Mouse (Mus musculus): ENCODE measurements around the gene Slc25a13. TPM values are rescaled to one million over a fixed set of nuclear protein-coding genes. Genes with fewer than 3 reads are reported as not detected.

The Slc25a13 gene
- polyA plus RNA-seq, 1 experiment from 2014 or later, result 35.8 TPM

GRCm38 (mm10) chr6:6004756-6005485, 212.1 kb downstream of the Slc25a13 start:
- H3K9me3 ChIP-seq, result no peaks in the 10 kb centered on the region
- H3K36me3 ChIP-seq, result no peaks in the 10 kb centered on the region
- H3K9ac ChIP-seq, result no peak overlapping the region
- H3K27me3 ChIP-seq (replicated peaks), result no peaks in the 10 kb centered on the region
- no peak for ATAC-seq (ENCODE audit: insufficient read depth, low FRiP score, low read depth)
- no peak overlapping the region for H3K27ac ChIP-seq
- 0 out of 2 replicates have a peak overlapping the region, but pooled peaks have one; percentile 3 for H3K4me3 ChIP-seq (replicated peaks)
- WGBS, result 47% methylated on average over 12 of the region's 12 CpGs
- H3K4me2 ChIP-seq, result 0 out of 2 replicates have a peak overlapping the region, but pooled peaks have one; percentile 3
- no peaks in the 10 kb centered on the region for H3K4me1 ChIP-seq

- Histone ChIP-seq H3K4me1 (no peaks in the 10 kb centered on the region), H3K27me3 (replicated peaks) (no peaks in the 10 kb centered on the region), H3K9me3 (no peaks in the 10 kb centered on the region), H3K4me2 (no peak overlapping the region), H3K9ac (no peak overlapping the region), H3K36me3 (no peaks in the 10 kb centered on the region), H3K27ac (no peak overlapping the region), H3K4me3 (replicated peaks) (no peak overlapping the region)
- ATAC-seq (ENCODE audit: insufficient read depth, low FRiP score, low read depth), result no peak
- WGBS, result 65% methylated on average over 3 of the region's 3 CpGs
Measured at GRCm38 (mm10) chr6:6002061-6002460, 214.9 kb downstream of the Slc25a13 start.

GRCm38 (mm10) chr6:5997535-5997934, 219.4 kb downstream of the Slc25a13 start:
- no peak for ATAC-seq (ENCODE audit: insufficient read depth, low FRiP score, low read depth)

GRCm38 (mm10) chr6:5993056-5993455, 223.9 kb downstream of the Slc25a13 start:
- ATAC-seq (ENCODE audit: insufficient read depth, low FRiP score, low read depth), result no peak

More at GRCm38 (mm10) chr6:5997535-5997934, 219.4 kb downstream of the Slc25a13 start:
- no peak overlapping the region for H3K27ac ChIP-seq
- no peaks in the 10 kb centered on the region for H3K9me3 ChIP-seq
- H3K36me3 ChIP-seq, result no peaks in the 10 kb centered on the region
- no peaks in the 10 kb centered on the region for H3K4me1 ChIP-seq
- H3K4me2 ChIP-seq, result no peak overlapping the region
- H3K27me3 ChIP-seq (replicated peaks), result no peaks in the 10 kb centered on the region
- no peak overlapping the region for H3K9ac ChIP-seq
- no peak overlapping the region for H3K4me3 ChIP-seq (replicated peaks)
- WGBS, result 67% methylated on average over 6 of the region's 6 CpGs

GRCm38 (mm10) chr6:5991817-5992755, 224.9 kb downstream of the Slc25a13 start:
- no peaks in the 10 kb centered on the region for H3K36me3 ChIP-seq
- 37% methylated on average over 25 of the region's 25 CpGs for WGBS
- ATAC-seq (ENCODE audit: insufficient read depth, low FRiP score, low read depth), result no peak; the same call in 1 of the 2 replicates
- H3K9me3 ChIP-seq, result no peaks in the 10 kb centered on the region
- H3K4me1 ChIP-seq, result 0 out of 2 replicates have a peak, but pooled peaks cover 4% of the 10 kb centered on the region
- H3K4me2 ChIP-seq, result peak overlapping the region; percentile 39
- H3K27me3 ChIP-seq (replicated peaks), result no peaks in the 10 kb centered on the region
- H3K27ac ChIP-seq, result no peak overlapping the region
- H3K4me3 ChIP-seq (replicated peaks), result no peak overlapping the region
- H3K9ac ChIP-seq, result no peak overlapping the region

More at GRCm38 (mm10) chr6:5993056-5993455, 223.9 kb downstream of the Slc25a13 start:
- no peak overlapping the region for H3K4me2 ChIP-seq
- WGBS, result 54% methylated on average over 7 of the region's 7 CpGs
- no peaks in the 10 kb centered on the region for H3K27me3 ChIP-seq (replicated peaks)
- H3K9me3 ChIP-seq, result no peaks in the 10 kb centered on the region
- 0 out of 2 replicates have a peak, but pooled peaks cover 4% of the 10 kb centered on the region for H3K4me1 ChIP-seq
- H3K36me3 ChIP-seq, result no peaks in the 10 kb centered on the region
- no peak overlapping the region for H3K4me3 ChIP-seq (replicated peaks)
- H3K27ac ChIP-seq, result no peak overlapping the region
- H3K9ac ChIP-seq, result no peak overlapping the region

GRCm38 (mm10) chr6:5991243-5991642, 225.7 kb downstream of the Slc25a13 start:
- ATAC-seq (ENCODE audit: insufficient read depth, low FRiP score, low read depth), result no peak
- H3K4me1 ChIP-seq, result 0 out of 2 replicates have a peak, but pooled peaks cover 4% of the 10 kb centered on the region
- no peak overlapping the region for H3K4me2 ChIP-seq
- no peak overlapping the region for H3K27ac ChIP-seq
- no peaks in the 10 kb centered on the region for H3K27me3 ChIP-seq (replicated peaks)
- H3K9ac ChIP-seq, result no peak overlapping the region
- H3K4me3 ChIP-seq (replicated peaks), result no peak overlapping the region
- 70% methylated on average over 6 of the region's 6 CpGs for WGBS
- no peaks in the 10 kb centered on the region for H3K9me3 ChIP-seq
- H3K36me3 ChIP-seq, result no peaks in the 10 kb centered on the region

All from stomach, embryonic 15.5 days (tissue).